ENCODE assay signal across 19 mouse cellular contexts in the genomic region with DNA sequence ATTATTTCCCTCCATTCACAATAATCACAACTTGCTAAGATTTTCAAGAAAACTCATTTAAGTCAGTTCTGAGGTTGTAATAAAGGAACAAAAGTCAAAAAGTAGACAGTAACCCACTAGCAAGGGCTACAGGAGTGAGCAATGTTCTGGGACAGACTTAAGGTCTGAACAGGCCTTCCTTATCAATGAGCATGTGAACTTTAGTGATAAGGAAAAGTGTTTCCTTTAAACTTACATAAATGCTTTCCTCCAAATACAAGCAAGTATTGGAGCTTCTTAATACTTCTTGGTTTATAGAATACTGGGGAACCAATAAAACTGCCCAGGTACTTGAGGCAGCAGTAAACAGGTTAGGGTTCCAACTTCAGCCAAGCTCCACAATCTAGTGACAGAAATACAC. TPM values are rescaled to one million over a fixed set of nuclear protein-coding genes. Genes with fewer than 3 reads are reported as not detected.
DNase-seq lines count a peak whose midpoint lies in the region; ATAC-seq and TF ChIP-seq lines count a peak whose summit lies in the region.
"Had no signal": no experiment of that assay in that cellular context is flagged by ENCODE, and none has a peak within 500 bp of the region (broad histone marks: within the 10 kb centered on the region; RNA-seq: fewer than 3 reads in every experiment).

No protein-coding gene starts in this region.

- intact Hi-C loops in heart, adult 2 months (cut with DNase I), result loop anchor here (10.0 kb wide), 1 partner anchor 338 kb away; a partner anchor contains a TSS

- no peak overlapping the region for H3K4me3 ChIP-seq in heart, adult 2 months
- H3K4me3 ChIP-seq in intestine, embryonic 16.5 days (ENCODE audit: low read length), result no peak overlapping the region
- H3K4me3 ChIP-seq in intestine, embryonic 15.5 days (replicated peaks), result no peak overlapping the region
- no peak overlapping the region for H3K4me3 ChIP-seq in liver, embryonic 12.5 days
- H3K4me3 ChIP-seq in small intestine, adult 2 months (ENCODE audit: low read depth, low read length), result no peak overlapping the region
- H3K4me3 ChIP-seq: embryonic facial prominence, embryonic 13.5 days; limb, embryonic 15.5 days; neural tube, embryonic 13.5 days had no signal

- peaks cover 10% of the 10 kb centered on the region for H3K36me3 ChIP-seq in heart, adult 2 months (ENCODE audit: control insufficient read depth, insufficient read depth, low read length)
- no peaks in the 10 kb centered on the region for H3K36me3 ChIP-seq in intestine, embryonic 16.5 days (ENCODE audit: control insufficient read depth, insufficient read depth, low read length)
- H3K36me3 ChIP-seq in intestine, embryonic 15.5 days, result no peaks in the 10 kb centered on the region
- peaks cover 7% of the 10 kb centered on the region for H3K36me3 ChIP-seq in liver, embryonic 12.5 days
- peaks cover 1% of the 10 kb centered on the region for H3K36me3 ChIP-seq in small intestine, adult 2 months (ENCODE audit: control insufficient read depth, insufficient read depth, low read length)
- H3K36me3 ChIP-seq: embryonic facial prominence, embryonic 13.5 days; limb, embryonic 15.5 days; neural tube, embryonic 13.5 days had no signal

- H3K4me1 ChIP-seq in heart, adult 2 months (ENCODE audit: control insufficient read depth, insufficient read depth, low read length), result peaks cover 14% of the 10 kb centered on the region
- H3K4me1 ChIP-seq in intestine, embryonic 16.5 days (ENCODE audit: control insufficient read depth, insufficient read depth, low read length), result peaks cover 14% of the 10 kb centered on the region
- peaks cover 5% of the 10 kb centered on the region; the same call in 1 of the 2 replicates for H3K4me1 ChIP-seq in intestine, embryonic 15.5 days (replicated peaks)
- peaks cover 67% of the 10 kb centered on the region for H3K4me1 ChIP-seq in liver, embryonic 12.5 days
- peaks cover 9% of the 10 kb centered on the region; the same call in 1 of the 2 replicates for H3K4me1 ChIP-seq in small intestine, adult 2 months (ENCODE audit: control insufficient read depth, insufficient read depth, insufficient read length, low read length)

- DNase-seq in heart, adult 2 months, result no peak
- DNase-seq in heart, adult 8-10 months (ENCODE audit: low spot score), result no peak
- DNase-seq in retina, postnatal 1 day, result no peak
- no peak for DNase-seq in adrenal gland, postnatal 10 days
- DNase-seq: cerebellum, postnatal 10 days; kidney, adult 18-20 months; kidney, postnatal 10 days; midbrain, embryonic 14.5 days; thymus, postnatal 36 days had no signal

- H3K79me2 ChIP-seq in heart, adult 2 months (replicated peaks; ENCODE audit: control insufficient read depth, insufficient read depth, low read length), result peaks cover 7% of the 10 kb centered on the region

- no peak overlapping the region; the same call in 1 of the 2 replicates for H3K9ac ChIP-seq in heart, adult 2 months (ENCODE audit: low read depth, low read length)
- H3K9ac ChIP-seq in intestine, embryonic 16.5 days (ENCODE audit: low read depth, low read length), result 0 out of 2 replicates have a peak overlapping the region, but pooled peaks have one; percentile 10
- no peak overlapping the region for H3K9ac ChIP-seq in intestine, embryonic 15.5 days
- peak overlapping the region; percentile 28; the same call in 1 of the 2 replicates for H3K9ac ChIP-seq in liver, embryonic 12.5 days
- H3K9ac ChIP-seq: embryonic facial prominence, embryonic 13.5 days; limb, embryonic 15.5 days; neural tube, embryonic 13.5 days had no signal

- H3K27ac ChIP-seq in heart, adult 2 months, result peak overlapping the region; percentile 91
- no peak overlapping the region for H3K27ac ChIP-seq in intestine, embryonic 16.5 days (ENCODE audit: low read length)
- no peak overlapping the region for H3K27ac ChIP-seq in intestine, embryonic 15.5 days
- peak overlapping the region; percentile 86 for H3K27ac ChIP-seq in liver, embryonic 12.5 days
- peak overlapping the region; percentile 72 for H3K27ac ChIP-seq in small intestine, adult 2 months (ENCODE audit: insufficient read depth, low read depth, low read length)
- H3K27ac ChIP-seq: embryonic facial prominence, embryonic 13.5 days; limb, embryonic 15.5 days; neural tube, embryonic 13.5 days had no signal

- no peak for ATAC-seq in intestine, embryonic 16.5 days
- ATAC-seq in intestine, embryonic 15.5 days, result no peak
- no peak for ATAC-seq in liver, embryonic 12.5 days
- ATAC-seq: forebrain, embryonic 16.5 days; hindbrain, embryonic 16.5 days; lung, postnatal 0 days had no signal

- no peaks in the 10 kb centered on the region for H3K9me3 ChIP-seq in intestine, embryonic 16.5 days (ENCODE audit: control insufficient read depth, low read length)
- no peaks in the 10 kb centered on the region for H3K9me3 ChIP-seq in intestine, embryonic 15.5 days
- no peaks in the 10 kb centered on the region for H3K9me3 ChIP-seq in liver, embryonic 12.5 days (replicated peaks)
- H3K9me3 ChIP-seq: embryonic facial prominence, embryonic 13.5 days; limb, embryonic 15.5 days; neural tube, embryonic 13.5 days had no signal

- no peak for TF ChIP-seq POLR2A in heart, adult 2 months (IDR thresholded peaks at IDR 0.05; ENCODE audit: insufficient read depth, low read depth, low read length)
- TF ChIP-seq POLR2A in small intestine, adult 2 months (IDR thresholded peaks at IDR 0.05; ENCODE audit: low read depth, low read length), result no peak

- H3K4me2 ChIP-seq in intestine, embryonic 16.5 days (ENCODE audit: low read depth, low read length), result no peak overlapping the region
- no peak overlapping the region for H3K4me2 ChIP-seq in intestine, embryonic 15.5 days (replicated peaks)
- H3K4me2 ChIP-seq in liver, embryonic 12.5 days, result peak overlapping the region; percentile 85
- H3K4me2 ChIP-seq: embryonic facial prominence, embryonic 13.5 days; limb, embryonic 15.5 days; neural tube, embryonic 13.5 days had no signal

- no peak for TF ChIP-seq EP300 in heart, adult 2 months (IDR thresholded peaks at IDR 0.05; ENCODE audit: insufficient read depth, low read depth, low read length)

- H3K27me3 ChIP-seq in heart, adult 2 months (ENCODE audit: control insufficient read depth, insufficient read depth, low read length), result no peaks in the 10 kb centered on the region
- no peaks in the 10 kb centered on the region for H3K27me3 ChIP-seq in intestine, embryonic 16.5 days (replicated peaks; ENCODE audit: control insufficient read depth, insufficient read depth, low read length)
- no peaks in the 10 kb centered on the region for H3K27me3 ChIP-seq in intestine, embryonic 15.5 days (replicated peaks)
- no peaks in the 10 kb centered on the region for H3K27me3 ChIP-seq in liver, embryonic 12.5 days (replicated peaks)
- no peaks in the 10 kb centered on the region for H3K27me3 ChIP-seq in small intestine, adult 2 months (ENCODE audit: control insufficient read depth, insufficient read depth, low read length)
- H3K27me3 ChIP-seq: embryonic facial prominence, embryonic 13.5 days; limb, embryonic 15.5 days; neural tube, embryonic 13.5 days had no signal

- TF ChIP-seq CTCF in heart, adult 2 months (IDR thresholded peaks at IDR 0.05), result no peak
- TF ChIP-seq CTCF in small intestine, adult 2 months (IDR thresholded peaks at IDR 0.05; ENCODE audit: extremely low read depth, insufficient read length, insufficient replicate concordance, low read depth, low read length), result no peak

RNA-seq across cellular contexts. Expression of a gene that starts 3.7 kb away (rescaled TPM):
- 10 to 100 TPM; 32.9 to 40.7 TPM for total RNA-seq in heart, adult 2 months (2021)
- polyA plus RNA-seq in heart, adult 2 months (2012; rRNA removed), result 25.9 and 27.4 TPM in 2 replicates
- total RNA-seq in heart, adult 8-10 months (2022), result 10 to 100 TPM; 32.7 to 38.8 (median 35.1) TPM
- 22.1 and 22.6 TPM in 2 replicates for polyA plus RNA-seq in intestine, embryonic 16.5 days (2015; fragmentation: Nextera tagmentation; extraction: Ambion mirVana)
- 27.1 and 28.4 TPM in 2 replicates for polyA plus RNA-seq in intestine, embryonic 15.5 days (2015; fragmentation: Nextera tagmentation; extraction: Ambion mirVana)
- polyA plus RNA-seq in liver, embryonic 12.5 days (2016; fragmentation: Nextera tagmentation; extraction: Ambion mirVana), result 46.3 and 50.6 TPM in 2 replicates
- polyA plus RNA-seq in small intestine, adult 2 months (2012; rRNA removed), result 44.6 and 104 TPM in 2 replicates
- total RNA-seq in adrenal gland, postnatal 10 days (2021), result 10 to 100 TPM; 38.4 to 49.1 TPM

RNA-seq across cellular contexts. Expression of a gene that starts 39.8 kb away (rescaled TPM):
- 100 to 1,000 TPM; 232 to 249 TPM for total RNA-seq in heart, adult 2 months (2021)
- 83.4 and 133 TPM in 2 replicates for polyA plus RNA-seq in heart, adult 2 months (2012; rRNA removed)
- 100 to 1,000 TPM; 233 to 264 (median 240) TPM for total RNA-seq in heart, adult 8-10 months (2022)
- polyA plus RNA-seq in intestine, embryonic 16.5 days (2015; fragmentation: Nextera tagmentation; extraction: Ambion mirVana), result 250 and 270 TPM in 2 replicates
- 246 and 258 TPM in 2 replicates for polyA plus RNA-seq in intestine, embryonic 15.5 days (2015; fragmentation: Nextera tagmentation; extraction: Ambion mirVana)
- polyA plus RNA-seq in liver, embryonic 12.5 days (2016; fragmentation: Nextera tagmentation; extraction: Ambion mirVana), result 154 and 159 TPM in 2 replicates
- polyA plus RNA-seq in small intestine, adult 2 months (2012; rRNA removed), result 14.8 and 16.0 TPM in 2 replicates
- 100 to 1,000 TPM; 217 to 226 TPM for total RNA-seq in adrenal gland, postnatal 10 days (2021)

Comparison
In these comparisons a context has a peak if more than half of its experiments do, and no peak if none do; other contexts are left out.
1. H3K9ac ChIP-seq: peak in intestine, embryonic 16.5 days (single experiment) and liver, embryonic 12.5 days (single experiment); none in heart, adult 2 months (single experiment) and intestine, embryonic 15.5 days (single experiment).
2. H3K27ac ChIP-seq: peak in heart, adult 2 months (single experiment), liver, embryonic 12.5 days (single experiment) and small intestine, adult 2 months (single experiment); none in intestine, embryonic 16.5 days (single experiment) and intestine, embryonic 15.5 days (single experiment).